Mouse (Mus musculus) hindbrain, embryonic 13.5 days (tissue): ENCODE measurements around the gene Cacna1a. TPM values are rescaled to one million over a fixed set of nuclear protein-coding genes. Genes with fewer than 3 reads are reported as not detected.

Experiments used
- ATAC-seq: fragments of 200-750 bp; cut with Nextera tagmentation; 2 replicates; pipeline ENCODE4 v1.8.0; 2017; ENCODE audit warnings: moderate TSS enrichment; ENCODE audit not compliant: low FRiP score
- H3K27ac ChIP-seq: fragments of 300-500 bp; sonication (generic); 2 replicates; pipeline ENCODE4 v1.5.1; 2015; ENCODE audit warnings: inconsistent platforms, mild to moderate bottlenecking, moderate library complexity
- H3K27me3 ChIP-seq: fragments of 300-500 bp; sonication (generic); 2 replicates; pipeline ENCODE4 v1.6.1; 2015; ENCODE audit warnings: mild to moderate bottlenecking, inconsistent platforms
- H3K36me3 ChIP-seq: fragments of 300-500 bp; sonication (generic); 2 replicates; pipeline ENCODE4 v1.6.1; 2015; ENCODE audit warnings: mild to moderate bottlenecking, inconsistent platforms
- H3K4me1 ChIP-seq: fragments of 300-500 bp; sonication (generic); replicated peaks from 2 replicates; pipeline ENCODE4 v1.6.1; 2015; ENCODE audit warnings: inconsistent platforms
- H3K4me2 ChIP-seq: fragments of 300-500 bp; sonication (generic); 2 replicates; pipeline ENCODE4 v1.6.1; 2015; ENCODE audit warnings: inconsistent platforms, mild to moderate bottlenecking, moderate library complexity
- H3K4me3 ChIP-seq: fragments of 300-500 bp; sonication (generic); 2 replicates; pipeline ENCODE4 v1.5.1; 2015; ENCODE audit warnings: mild to moderate bottlenecking, inconsistent platforms
- H3K9ac ChIP-seq: fragments of 300-500 bp; sonication (generic); 2 replicates; pipeline ENCODE4 v1.6.1; 2015; ENCODE audit warnings: mild to moderate bottlenecking, inconsistent platforms
- H3K9me3 ChIP-seq: fragments of 300-500 bp; sonication (generic); 2 replicates; pipeline ENCODE4 v1.6.1; 2016; ENCODE audit warnings: inconsistent platforms
- WGBS: fragments of 180-500 bp; shearing (Covaris S2); methylation state at CpG from one replicate; pipeline ENCODE4 v1.1.7; 2015; 5-methylcytosine and 5-hydroxymethylcytosine counted together
- polyA plus RNA-seq: library from polyadenylated mRNA; unstranded; fragments of >200 nt; fragmentation: Nextera tagmentation; extraction: Ambion mirVana; gene quantifications from 2 replicates; pipeline ENCODE4 v1.2.1, GENCODE M21; 2015

Gene Cacna1a
- polyA plus RNA-seq, 1 experiment from 2014 or later = 20.9 TPM

DNA sequence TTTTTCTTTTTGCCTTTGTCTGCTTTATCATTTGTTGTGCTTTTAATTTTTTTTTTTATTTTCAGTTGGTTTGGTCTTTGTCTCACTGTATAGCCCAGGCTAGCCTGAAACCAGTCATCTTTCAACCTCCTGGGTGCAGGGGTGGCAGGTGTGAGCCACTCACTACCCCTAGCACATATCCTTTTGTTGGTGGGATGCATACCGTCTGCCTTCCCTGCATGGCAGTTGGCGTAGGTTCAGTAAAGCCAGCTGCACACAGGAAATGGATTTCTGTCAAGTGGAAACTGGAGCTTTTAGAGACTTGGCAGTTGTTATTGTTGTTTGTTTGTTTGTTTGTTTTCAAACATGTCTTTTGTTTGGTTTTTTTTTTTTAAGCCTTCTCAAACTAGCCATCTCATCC is 132.8 kb downstream of the Cacna1a start:
- Histone ChIP-seq H3K4me2 (no peak overlapping the region), H3K9me3 (no peaks in the 10 kb centered on the region), H3K36me3 (peaks cover 70% of the 10 kb centered on the region), H3K9ac (no peak overlapping the region), H3K27ac (peak overlapping the region; percentile 48; the same call in 1 of the 2 replicates), H3K27me3 (no peaks in the 10 kb centered on the region), H3K4me1 (no peaks in the 10 kb centered on the region), H3K4me3 (no peak overlapping the region)
- 49% methylated on average over 2 of the region's 2 CpGs for WGBS
- ATAC-seq = no peak

DNA sequence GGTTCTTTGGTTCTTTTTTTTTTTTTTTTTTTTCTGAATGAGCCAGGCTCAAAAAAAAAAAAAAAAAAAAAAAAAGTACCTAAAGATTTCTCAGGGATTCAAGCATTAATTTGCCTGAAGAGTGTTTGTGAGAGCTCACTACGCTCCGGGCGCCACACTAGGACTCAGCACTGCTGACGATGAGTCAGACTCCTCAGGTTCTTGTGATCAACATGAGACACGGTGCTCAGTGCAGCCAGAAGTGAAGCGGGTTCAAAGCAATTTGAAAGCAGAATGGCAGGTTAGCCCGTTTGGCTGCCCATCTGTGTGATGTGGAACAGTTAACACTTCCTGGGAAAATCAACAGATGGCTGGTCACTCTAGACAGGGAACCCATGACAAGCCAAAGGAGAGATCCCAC is 139.8 kb downstream of the Cacna1a start:
- Histone ChIP-seq H3K27me3 (no peaks in the 10 kb centered on the region), H3K9ac (no peak overlapping the region), H3K4me1 (no peaks in the 10 kb centered on the region), H3K4me3 (no peak overlapping the region), H3K36me3 (peaks cover 96% of the 10 kb centered on the region), H3K27ac (no peak overlapping the region), H3K9me3 (0 out of 2 replicates have a peak, but pooled peaks cover 13% of the 10 kb centered on the region), H3K4me2 (no peak overlapping the region)
- WGBS = 88% methylated on average over 7 of the region's 7 CpGs
- ATAC-seq = no peak

GRCm38 (mm10) chr8:84529548-84529947 is 141.3 kb downstream of the Cacna1a start:
- Histone ChIP-seq H3K4me1 (no peaks in the 10 kb centered on the region), H3K36me3 (peaks cover 96% of the 10 kb centered on the region), H3K27me3 (no peaks in the 10 kb centered on the region), H3K4me2 (no peak overlapping the region), H3K4me3 (no peak overlapping the region), H3K9ac (no peak overlapping the region), H3K27ac (no peak overlapping the region), H3K9me3 (0 out of 2 replicates have a peak, but pooled peaks cover 13% of the 10 kb centered on the region)
- WGBS = 88% methylated on average over 4 of the region's 4 CpGs
- ATAC-seq = no peak

DNA sequence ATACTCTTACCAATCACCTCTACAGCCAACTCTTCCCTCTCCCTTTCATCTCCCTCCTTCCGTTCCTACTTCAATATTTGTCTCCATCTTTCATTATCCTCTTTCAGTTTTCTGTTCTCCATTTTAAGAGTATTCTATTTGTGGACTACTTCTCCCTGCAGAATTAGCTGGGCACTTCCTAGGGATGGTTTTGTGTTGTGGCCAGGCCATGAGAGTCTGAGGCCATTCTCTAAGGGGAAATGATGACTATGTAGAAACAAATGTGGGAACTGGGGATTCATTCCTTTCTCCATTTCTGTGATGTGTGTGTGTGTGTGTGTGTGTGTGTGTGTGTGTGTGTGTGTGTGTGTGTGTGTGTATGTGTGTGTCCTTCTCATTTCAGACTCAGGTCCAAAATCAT is 144.5 kb downstream of the Cacna1a start:
- no peak for ATAC-seq
- Histone ChIP-seq H3K9ac (no peak overlapping the region), H3K9me3 (peaks cover 13% of the 10 kb centered on the region; the same call in 1 of the 2 replicates), H3K4me3 (no peak overlapping the region), H3K4me2 (no peak overlapping the region), H3K36me3 (peaks cover 95% of the 10 kb centered on the region), H3K4me1 (no peaks in the 10 kb centered on the region), H3K27ac (no peak overlapping the region), H3K27me3 (no peaks in the 10 kb centered on the region)
- WGBS = 88% methylated on average over 1 of the region's 1 CpGs

- no peak overlapping the region for H3K4me2 ChIP-seq
- H3K9ac ChIP-seq = no peak overlapping the region
- H3K27me3 ChIP-seq = no peaks in the 10 kb centered on the region
- H3K4me3 ChIP-seq = no peak overlapping the region
- WGBS = 84% methylated on average over 4 of the region's 4 CpGs
- ATAC-seq = no peak
- H3K9me3 ChIP-seq = peaks cover 13% of the 10 kb centered on the region; the same call in 1 of the 2 replicates
- H3K4me1 ChIP-seq = no peaks in the 10 kb centered on the region
- peaks cover 98% of the 10 kb centered on the region for H3K36me3 ChIP-seq
- no peak overlapping the region for H3K27ac ChIP-seq
These were observed 145.1 kb downstream of the Cacna1a start for GRCm38 (mm10) chr8:84533341-84533740.

DNA sequence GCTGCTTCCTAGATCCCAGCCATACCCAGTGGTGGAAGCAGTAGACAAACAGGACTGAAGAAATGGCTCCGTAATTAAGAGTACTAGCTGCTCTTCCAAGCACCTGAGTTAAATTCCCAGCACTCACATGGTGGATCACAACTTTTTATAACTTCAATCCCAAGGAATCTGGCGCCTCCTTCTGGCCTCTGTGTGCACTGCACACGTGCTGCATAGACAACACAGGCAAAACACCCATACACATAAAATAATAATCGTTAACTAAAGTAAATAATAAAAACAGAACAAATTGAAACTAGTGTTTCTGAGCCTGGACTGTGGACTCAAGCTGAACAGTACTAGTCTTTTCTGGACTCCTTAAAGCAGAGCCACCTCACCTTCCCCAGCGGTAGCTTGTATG is 148.7 kb downstream of the Cacna1a start:
- ATAC-seq = no peak
- Histone ChIP-seq H3K27ac (no peak overlapping the region), H3K9ac (no peak overlapping the region), H3K4me1 (no peaks in the 10 kb centered on the region), H3K4me3 (no peak overlapping the region), H3K36me3 (peaks cover 88% of the 10 kb centered on the region), H3K4me2 (no peak overlapping the region), H3K9me3 (peaks cover 2% of the 10 kb centered on the region; the same call in 1 of the 2 replicates), H3K27me3 (no peaks in the 10 kb centered on the region)
- WGBS = 88% methylated on average over 5 of the region's 5 CpGs

GRCm38 (mm10) chr8:84539376-84539775 is 151.1 kb downstream of the Cacna1a start:
- H3K9ac ChIP-seq = no peak overlapping the region
- no peak overlapping the region for H3K27ac ChIP-seq
- H3K4me3 ChIP-seq = no peak overlapping the region
- WGBS = 73% methylated on average over 6 of the region's 6 CpGs
- H3K36me3 ChIP-seq = peaks cover 88% of the 10 kb centered on the region
- H3K27me3 ChIP-seq = no peaks in the 10 kb centered on the region
- no peak for ATAC-seq
- no peak overlapping the region for H3K4me2 ChIP-seq
- no peaks in the 10 kb centered on the region for H3K4me1 ChIP-seq
- H3K9me3 ChIP-seq = no peaks in the 10 kb centered on the region; the same call in 1 of the 2 replicates

DNA sequence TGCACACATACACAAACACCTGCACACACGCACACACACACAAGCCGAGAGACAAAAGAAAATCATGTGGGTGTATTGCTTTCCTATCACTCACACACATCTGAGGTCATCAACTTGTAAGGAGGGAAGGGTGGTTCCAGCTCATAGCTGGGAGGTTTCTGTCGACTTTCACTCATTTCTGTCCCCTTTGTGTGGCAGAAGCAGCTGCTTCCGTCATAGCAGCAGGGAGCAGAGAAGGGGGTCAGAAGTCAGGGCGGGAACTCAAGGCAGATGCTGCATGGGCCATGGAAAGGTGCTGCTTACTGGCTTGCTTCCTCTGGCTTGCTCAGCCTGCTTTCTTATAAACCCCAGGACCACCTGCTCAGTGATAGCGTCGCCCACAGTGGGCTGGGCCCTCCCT is 154.2 kb downstream of the Cacna1a start:
- Histone ChIP-seq H3K4me2 (no peak overlapping the region), H3K27ac (no peak overlapping the region), H3K27me3 (no peaks in the 10 kb centered on the region), H3K4me3 (no peak overlapping the region), H3K9ac (no peak overlapping the region), H3K9me3 (no peaks in the 10 kb centered on the region), H3K36me3 (peaks cover 88% of the 10 kb centered on the region), H3K4me1 (no peaks in the 10 kb centered on the region)
- no peak for ATAC-seq
- WGBS = 60% methylated on average over 7 of the region's 7 CpGs

- Histone ChIP-seq H3K36me3 (peaks cover 96% of the 10 kb centered on the region), H3K4me3 (no peak overlapping the region), H3K4me2 (no peak overlapping the region), H3K27ac (no peak overlapping the region), H3K4me1 (no peaks in the 10 kb centered on the region), H3K9ac (no peak overlapping the region), H3K9me3 (no peaks in the 10 kb centered on the region), H3K27me3 (no peaks in the 10 kb centered on the region)
- no peak for ATAC-seq
- WGBS = 81% methylated on average over 3 of the region's 3 CpGs
These were observed 157.3 kb downstream of the Cacna1a start for GRCm38 (mm10) chr8:84545522-84545921.

- ATAC-seq = no peak
- Histone ChIP-seq H3K4me2 (no peak overlapping the region), H3K9me3 (no peaks in the 10 kb centered on the region), H3K4me3 (no peak overlapping the region), H3K36me3 (peaks cover 61% of the 10 kb centered on the region), H3K27me3 (peaks cover 16% of the 10 kb centered on the region), H3K9ac (no peak overlapping the region), H3K27ac (no peak overlapping the region), H3K4me1 (peaks cover 21% of the 10 kb centered on the region; the same call in 1 of the 2 replicates)
- WGBS = 91% methylated on average over 4 of the region's 4 CpGs
These were observed 164.2 kb downstream of the Cacna1a start for GRCm38 (mm10) chr8:84552457-84552856.

DNA sequence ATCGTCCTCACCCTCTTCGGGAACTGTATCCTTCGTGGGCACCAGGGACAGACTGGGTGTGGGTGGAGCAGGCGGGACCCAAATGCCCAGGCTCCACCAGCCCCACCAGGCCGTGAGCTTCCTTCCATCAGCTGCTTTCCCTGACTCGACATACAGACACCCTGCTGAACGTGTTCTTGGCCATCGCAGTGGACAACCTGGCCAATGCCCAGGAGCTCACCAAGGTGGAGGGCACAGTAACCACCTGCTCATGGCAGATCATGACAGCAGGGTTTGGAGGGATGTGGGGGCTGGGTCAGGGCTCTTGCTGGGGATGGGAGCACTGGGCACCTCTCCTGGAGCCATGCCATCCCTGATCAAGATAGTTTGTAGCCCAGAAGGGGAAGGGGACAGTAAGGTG is 164.9 kb downstream of the Cacna1a start:
- peaks cover 59% of the 10 kb centered on the region for H3K36me3 ChIP-seq
- peaks cover 21% of the 10 kb centered on the region; the same call in 1 of the 2 replicates for H3K4me1 ChIP-seq
- H3K4me2 ChIP-seq = no peak overlapping the region
- ATAC-seq = no peak
- H3K27me3 ChIP-seq = peaks cover 23% of the 10 kb centered on the region
- no peaks in the 10 kb centered on the region for H3K9me3 ChIP-seq
- WGBS = 97% methylated on average over 8 of the region's 8 CpGs
- no peak overlapping the region for H3K9ac ChIP-seq
- no peak overlapping the region for H3K4me3 ChIP-seq
- no peak overlapping the region for H3K27ac ChIP-seq

DNA sequence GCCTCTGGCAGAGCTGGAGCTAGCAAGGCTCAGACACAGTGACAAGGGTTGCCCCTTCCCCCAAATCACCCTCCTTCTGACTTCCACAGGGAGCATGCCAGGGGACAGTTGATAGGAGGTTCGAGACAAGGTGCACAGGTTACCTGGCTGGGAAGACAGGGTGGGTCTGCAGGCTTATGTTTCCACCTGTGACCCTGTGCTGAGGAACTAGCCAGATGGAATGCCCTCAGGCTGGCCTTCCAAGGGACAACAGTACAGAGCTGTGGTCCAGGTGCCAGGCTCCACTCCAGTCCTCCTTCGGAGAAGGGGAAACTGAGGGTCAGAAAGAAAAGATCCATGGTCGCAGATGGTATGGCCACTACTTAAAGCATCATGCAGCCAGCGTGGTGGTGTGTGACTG is 165.4 kb downstream of the Cacna1a start:
- H3K9ac ChIP-seq = no peak overlapping the region
- peaks cover 56% of the 10 kb centered on the region for H3K36me3 ChIP-seq
- H3K4me2 ChIP-seq = no peak overlapping the region
- no peaks in the 10 kb centered on the region for H3K9me3 ChIP-seq
- no peak for ATAC-seq
- H3K27me3 ChIP-seq = peaks cover 28% of the 10 kb centered on the region
- H3K4me3 ChIP-seq = no peak overlapping the region
- peak overlapping the region; percentile 76; the same call in 1 of the 2 replicates for H3K27ac ChIP-seq
- 87% methylated on average over 4 of the region's 4 CpGs for WGBS
- peaks cover 22% of the 10 kb centered on the region for H3K4me1 ChIP-seq

DNA sequence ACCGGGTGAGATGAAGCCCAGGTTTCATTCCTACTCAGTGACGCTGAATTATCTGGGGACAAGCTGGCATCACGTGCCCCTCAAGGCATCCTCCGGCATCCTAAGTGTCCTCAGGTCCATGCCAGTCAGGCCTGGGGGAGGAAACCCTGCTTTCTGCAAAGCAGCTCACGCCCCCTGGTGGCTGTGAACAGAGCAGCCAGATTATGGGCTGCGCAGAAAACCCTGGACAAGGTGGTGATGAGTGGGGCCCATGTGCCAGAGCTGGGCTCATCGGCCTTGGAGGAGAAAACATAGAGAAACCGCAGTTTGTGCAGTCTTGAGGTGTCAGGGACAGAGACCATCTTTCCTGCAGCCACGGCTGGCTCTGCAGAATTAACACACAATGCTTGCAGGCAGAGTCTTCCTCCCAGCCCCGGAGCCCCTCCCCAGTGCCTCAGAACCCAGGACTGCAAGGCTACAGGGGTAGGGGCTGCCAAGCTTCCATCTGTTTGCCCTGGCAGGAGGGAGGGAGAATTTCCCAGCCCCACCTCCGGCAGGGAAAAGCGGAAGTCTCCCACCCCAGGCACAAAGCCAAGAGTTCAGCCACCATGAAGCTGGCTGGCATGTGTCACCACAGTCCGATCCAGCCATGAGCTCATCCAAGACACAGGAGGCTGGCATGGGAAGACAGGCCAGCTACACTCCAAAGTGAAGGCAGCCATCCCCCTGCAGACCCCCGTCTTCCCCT is 166.2 kb downstream of the Cacna1a start:
- Histone ChIP-seq H3K27me3 (peaks cover 36% of the 10 kb centered on the region), H3K4me1 (peaks cover 31% of the 10 kb centered on the region), H3K27ac (peak overlapping the region; percentile 76), H3K4me2 (no peak overlapping the region), H3K4me3 (no peak overlapping the region), H3K9ac (0 out of 2 replicates have a peak overlapping the region, but pooled peaks have one; percentile 24), H3K9me3 (no peaks in the 10 kb centered on the region), H3K36me3 (peaks cover 48% of the 10 kb centered on the region)
- ATAC-seq = peak; percentile 79
- 44% methylated on average over 14 of the region's 14 CpGs for WGBS
